Mouse (Mus musculus) ZHBTc4 (cell line): ENCODE results near the gene Zdhhc9.
A peak's percentile ranks its signal among the peaks of the same experiment; 100 is the strongest.

ENCODE experiments used
- DNase-seq: peaks from one replicate; pipeline ENCODE4 v3.0.0-alpha.2; 2011; ENCODE audit warnings: low read depth, low spot score

The Zdhhc9 gene

GRCm38 (mm10) chrX:48126903-48127476, 81.7 kb downstream of the Zdhhc9 start:
- DNase-seq, result no peak

- DNase-seq, result peak; percentile 72
These were observed 84.3 kb downstream of the Zdhhc9 start for GRCm38 (mm10) chrX:48124132-48125071.
